Mouse (Mus musculus) lung, postnatal 0 days (tissue): ENCODE measurements at regions not wholly inside any gene's neighbourhood (a gene's known extent, or its start where the extent isn't known, plus 50 kb on each side); places are given as distances from the start of the nearest gene placed in this dataset.

Experiments
- CTCF ChIP-seq: IDR thresholded peaks from 2 replicates; pipeline ENCODE4 v1.5.1; 2016; ENCODE audit warnings: antibody characterized with exemption, mild to moderate bottlenecking
- EP300 ChIP-seq: IDR thresholded peaks from 2 replicates; pipeline ENCODE4 v1.6.1; 2016; ENCODE audit warnings: antibody characterized with exemption, mild to moderate bottlenecking, control low read depth

DNA sequence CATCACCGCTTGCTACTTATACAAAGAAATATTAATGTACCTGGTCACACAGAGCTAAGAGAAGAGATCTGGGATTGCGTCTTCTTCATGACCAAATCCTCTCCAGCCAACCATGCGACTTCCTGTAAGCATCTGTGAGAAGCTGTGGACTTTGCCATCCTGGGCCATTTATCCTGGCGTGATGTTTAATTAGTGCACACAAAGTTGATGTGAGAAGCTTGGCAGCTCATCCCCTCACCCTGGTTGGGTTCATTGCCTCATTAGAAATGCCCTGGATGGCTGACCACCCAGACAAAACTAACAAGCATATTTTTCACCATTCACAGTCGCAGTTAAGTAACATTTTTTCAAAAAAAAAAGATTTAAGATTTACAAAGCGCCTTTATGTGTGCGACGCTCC, 69.3 kb upstream of the Zfp462 start:
- TF ChIP-seq EP300 (no peak), CTCF (no peak)
